Mouse (Mus musculus) frontal cortex, adult 2 months (tissue): ENCODE data around the gene Pou3f3. TPM values are rescaled to one million over a fixed set of nuclear protein-coding genes. Genes with fewer than 3 reads are reported as not detected.

Source experiments
- DNase-seq, 2 experiments: peaks; one replicate each; pipeline ENCODE4 v3.0.0; 2022; ENCODE audit warnings: low spot score in 1 of 2; ENCODE audit errors: extremely low spot score in 1 of 2
- polyA plus RNA-seq: library from polyadenylated mRNA; depleted of rRNA; stranded (reverse); fragments of >200 nt; gene quantifications from 2 replicates; pipeline ENCODE4 v1.2.3, GENCODE M21; 2012; rRNA removed

The Pou3f3 gene
- 29.7 and 31.7 TPM in 2 replicates for polyA plus RNA-seq

DNA sequence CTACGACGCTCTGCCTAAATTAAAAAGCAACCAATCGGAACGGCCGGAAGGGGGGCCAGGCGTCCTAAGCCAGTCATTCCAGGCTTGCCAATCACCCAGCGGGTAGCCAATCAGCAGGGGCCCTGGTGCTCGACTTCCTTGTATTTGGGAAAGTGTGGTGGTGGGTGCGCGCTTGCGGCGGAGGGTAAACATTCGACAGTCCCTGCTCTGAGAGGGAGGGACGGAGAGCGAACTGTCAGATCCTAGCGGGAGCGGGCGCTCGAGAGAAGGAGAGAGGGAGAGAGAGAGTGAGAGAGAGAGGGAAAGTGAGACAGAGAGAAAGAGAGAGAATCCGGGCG is at the start of gene Pou3f3:
Pou3f3 (plus strand) TSS at position 191 of the 338 bp plus-strand sequence.
- peak; percentile 97 to 98 for DNase-seq

DNA sequence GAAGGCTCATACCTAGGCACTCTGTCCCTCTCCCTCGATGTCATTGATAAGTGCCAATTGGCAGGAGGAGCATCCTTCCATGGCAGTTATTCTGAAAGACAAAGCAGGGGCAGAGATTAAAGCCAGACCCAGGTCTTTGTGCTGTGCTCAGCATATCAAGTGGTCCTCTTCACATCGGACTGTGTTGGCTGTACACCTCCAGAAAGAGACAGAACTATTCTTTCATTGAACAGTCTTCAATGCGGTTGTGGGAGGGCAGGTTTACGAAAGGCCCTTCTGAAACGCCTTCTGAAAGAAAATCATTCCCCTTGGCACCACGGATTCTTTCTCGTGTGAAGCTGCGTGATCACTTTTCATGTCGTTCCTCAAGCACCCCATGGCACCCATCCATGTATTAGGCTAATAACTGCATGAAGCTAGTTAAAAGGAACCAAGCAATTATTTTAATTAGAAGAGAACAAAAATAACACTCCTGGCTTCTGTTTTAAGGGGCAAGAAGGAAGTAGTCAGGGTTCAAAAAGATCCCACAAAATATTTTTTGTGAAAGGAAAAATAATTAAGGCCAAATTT is 47.1 kb upstream of the Pou3f3 start:
- peak in 1 of 2 experiments; percentile 31 for DNase-seq

DNA sequence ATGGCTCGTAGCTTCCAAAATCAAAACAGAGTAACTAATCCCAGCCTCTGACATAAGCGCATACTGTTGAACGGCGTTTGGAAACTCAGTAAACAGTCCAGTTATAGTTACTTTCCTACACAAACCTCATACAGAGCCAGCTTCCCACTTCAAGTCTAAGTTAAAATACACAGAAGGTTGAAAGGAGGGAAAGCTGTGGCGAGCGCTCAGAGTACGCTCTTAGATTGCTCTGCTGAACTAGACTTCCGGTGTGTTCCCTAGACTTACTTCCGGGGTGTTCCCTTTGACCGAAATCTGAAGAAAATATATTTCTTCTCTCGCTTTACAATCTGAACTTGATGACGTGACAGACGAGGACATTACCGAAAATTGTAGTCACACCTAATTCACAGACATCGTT is 44.1 kb upstream of the Pou3f3 start:
- peak in 1 of 2 experiments; percentile 35 for DNase-seq

DNA sequence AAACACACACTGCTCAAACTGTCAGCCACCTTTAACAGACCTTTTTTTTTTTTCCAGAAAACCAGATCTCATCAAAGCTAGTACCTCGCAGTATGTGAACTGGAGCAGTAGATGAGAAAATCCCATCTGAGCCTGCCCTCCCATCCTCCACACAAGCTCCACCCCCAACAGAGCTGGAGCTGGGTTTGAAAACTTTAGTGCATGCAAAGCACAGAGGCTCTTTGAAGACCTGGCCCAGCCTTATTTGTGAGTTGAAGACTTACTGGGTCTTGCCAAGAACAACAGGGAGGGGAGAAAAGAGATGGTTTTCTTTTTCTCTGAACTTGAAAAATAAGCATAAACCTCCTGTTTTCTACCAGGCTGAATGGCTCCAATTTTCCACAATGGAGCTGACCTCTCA is 28.0 kb upstream of the Pou3f3 start:
- DNase-seq: no peak

DNA sequence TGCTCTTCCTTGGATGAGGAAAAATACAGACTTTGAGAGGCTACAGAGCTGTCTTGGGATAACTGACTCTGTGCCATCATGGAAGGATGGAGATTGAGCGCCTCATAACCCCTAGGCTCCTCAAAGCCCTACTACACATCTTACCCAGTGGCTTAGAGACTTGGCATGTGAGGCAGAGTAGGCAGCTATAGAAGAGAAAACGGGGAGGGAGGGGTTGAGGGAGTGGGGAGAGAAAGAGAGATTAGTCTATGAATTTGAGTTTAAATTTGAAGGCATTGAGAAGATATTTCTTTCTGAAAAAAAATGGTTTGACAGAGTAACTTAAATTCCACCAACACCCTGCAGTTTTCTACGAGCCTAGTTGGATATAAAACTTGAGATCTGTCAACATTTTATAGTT is 14.9 kb upstream of the Pou3f3 start:
- DNase-seq: no peak

DNA sequence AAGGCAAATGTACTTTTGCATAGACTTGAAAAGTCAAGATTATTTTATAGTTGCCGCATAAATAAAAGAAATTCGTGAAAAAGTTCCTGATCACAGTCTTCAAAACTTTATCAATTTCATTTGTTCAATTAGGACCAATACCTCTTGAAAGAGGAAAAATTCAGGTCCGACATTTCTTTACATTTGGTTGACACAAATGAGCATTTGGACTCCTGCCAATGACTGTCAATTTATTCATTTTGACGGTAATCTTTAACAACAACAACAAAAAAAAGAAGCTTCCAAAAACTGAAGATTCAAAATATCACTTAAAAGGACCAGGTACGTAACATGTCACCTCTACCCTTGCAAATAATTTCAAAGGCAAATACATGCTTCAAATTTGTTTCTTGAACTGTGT is 13.8 kb upstream of the Pou3f3 start:
- no peak for DNase-seq

- DNase-seq: no peak
Observed at GRCm38 (mm10) chr1:42683861-42684260, 11.7 kb upstream of the Pou3f3 start.

- no peak for DNase-seq
Observed at GRCm38 (mm10) chr1:42684345-42684744, 11.2 kb upstream of the Pou3f3 start.

DNA sequence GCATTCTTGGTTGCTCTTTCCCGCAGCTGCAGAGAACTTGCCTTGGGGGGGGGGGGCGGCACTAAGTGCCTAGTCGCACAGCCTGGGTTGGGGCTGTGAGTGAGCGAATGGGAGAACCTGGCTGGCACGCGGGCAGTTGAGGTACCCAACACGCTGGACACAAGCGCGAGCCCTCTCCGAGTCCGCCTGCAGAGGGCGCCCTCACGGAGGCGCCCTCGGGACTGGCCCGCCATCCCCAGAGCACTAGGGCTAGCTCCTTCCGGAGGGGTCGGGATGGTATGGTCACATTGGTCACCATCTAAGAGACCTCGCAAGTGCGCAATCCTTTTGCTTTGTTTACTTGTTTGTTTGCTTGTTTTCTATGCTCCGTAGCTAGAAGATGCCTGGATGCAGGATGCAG is 10.8 kb upstream of the Pou3f3 start:
- DNase-seq: no peak

DNA sequence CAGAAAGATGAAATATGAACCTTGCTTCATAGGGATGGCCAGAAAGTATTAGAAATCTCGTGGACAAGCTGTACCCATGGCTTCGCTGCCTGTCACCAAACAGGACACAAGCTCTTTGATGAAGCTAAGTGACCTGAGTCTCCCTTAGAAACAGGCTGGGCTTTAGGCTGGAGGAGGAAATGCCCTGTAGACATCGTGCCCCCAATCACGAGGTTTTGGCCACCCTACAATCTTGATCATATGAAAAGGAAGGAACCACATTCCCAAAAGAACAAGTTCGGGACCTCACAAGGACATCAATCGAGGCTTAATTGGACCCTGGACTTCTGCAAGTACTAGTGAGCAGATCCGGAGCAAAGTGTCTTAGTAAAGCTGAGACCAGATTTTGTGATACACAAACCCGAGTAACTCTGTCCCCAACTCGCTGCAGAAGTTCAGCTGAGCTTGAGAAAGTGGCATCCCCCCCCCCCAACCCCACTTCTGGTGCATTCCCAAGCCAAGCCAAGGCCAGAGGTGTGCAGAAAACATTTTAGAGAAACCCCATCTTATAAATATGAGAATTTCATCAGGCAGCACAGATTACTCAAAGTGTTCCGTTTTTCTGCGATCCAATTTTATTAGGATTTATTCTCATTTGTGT is 10.1 kb upstream of the Pou3f3 start:
- no peak for DNase-seq

DNA sequence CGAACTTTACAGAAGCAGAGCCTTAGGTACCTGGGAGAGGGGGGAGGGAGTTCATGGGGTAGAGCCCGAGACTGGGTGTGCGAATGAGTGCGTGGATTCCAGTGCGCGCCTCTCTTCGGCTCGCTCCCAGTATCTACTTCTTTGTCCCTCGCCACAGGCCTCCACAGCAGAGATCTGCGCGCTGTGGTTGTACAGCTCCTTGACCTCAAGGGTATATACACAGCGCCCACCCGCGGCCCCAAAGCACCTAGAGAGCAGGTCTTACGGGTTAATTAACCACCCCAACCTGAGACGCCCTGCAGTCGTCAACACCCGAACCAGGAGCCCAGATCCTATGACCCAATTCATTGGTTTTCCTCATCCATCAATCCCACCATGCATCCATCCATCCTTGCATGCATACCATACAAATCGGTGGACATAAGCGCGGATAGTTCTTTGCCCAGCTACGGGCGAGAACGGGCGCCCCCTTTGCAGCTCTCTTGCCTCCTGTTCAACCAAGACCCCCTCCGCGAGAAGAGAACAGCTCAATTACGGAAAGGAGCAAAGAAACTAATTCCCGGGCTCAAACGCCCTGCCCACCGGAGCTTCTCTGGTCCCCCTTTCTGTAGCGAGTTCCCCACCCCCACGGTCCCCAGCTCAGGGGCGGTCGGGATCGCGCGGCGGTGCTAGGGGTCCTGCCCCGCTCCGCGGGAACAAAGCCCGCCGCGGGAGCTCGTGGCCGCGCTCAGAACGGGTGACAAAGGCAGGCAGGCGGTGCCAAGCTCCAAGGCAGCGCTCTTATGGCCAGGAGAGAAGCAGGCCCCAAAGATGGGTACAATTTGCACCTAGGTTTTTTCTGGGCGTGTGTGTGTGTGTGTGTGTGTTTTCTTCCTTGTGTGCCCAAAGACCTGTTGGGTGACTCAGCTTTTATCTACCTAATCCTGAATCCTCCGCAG is 9.1 kb upstream of the Pou3f3 start:
- DNase-seq: no peak

- no peak for DNase-seq
Observed at GRCm38 (mm10) chr1:42687271-42687670, 8.3 kb upstream of the Pou3f3 start.

- no peak for DNase-seq
Observed at GRCm38 (mm10) chr1:42687756-42688540, 7.6 kb upstream of the Pou3f3 start.

DNA sequence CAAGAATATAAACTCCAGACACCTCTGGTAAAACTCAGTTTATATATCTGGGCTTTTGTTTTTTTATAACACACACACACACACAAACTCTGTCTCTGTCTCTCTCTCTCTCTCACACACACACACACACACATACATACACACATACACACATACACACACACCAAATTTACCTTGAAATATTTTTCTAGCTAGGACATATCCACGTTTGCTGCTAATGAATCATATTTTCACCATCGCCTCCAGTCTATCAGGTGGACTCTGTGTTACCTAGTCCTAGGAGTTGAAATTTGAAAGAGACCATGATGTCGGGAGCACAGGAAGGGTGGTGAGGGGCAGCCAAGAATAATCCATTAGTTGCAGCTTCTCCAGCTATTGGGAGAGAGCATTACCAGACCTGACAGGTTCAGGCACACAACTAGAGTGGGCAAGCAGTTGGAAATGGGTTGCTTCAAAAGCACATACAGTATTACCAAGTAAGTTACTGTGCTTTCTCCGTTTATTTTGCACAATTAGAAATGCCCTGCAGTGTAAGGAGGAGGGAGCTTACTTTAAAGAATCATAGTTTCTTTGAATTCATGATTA is 6.9 kb upstream of the Pou3f3 start:
- no peak for DNase-seq

- DNase-seq: no peak
Observed at GRCm38 (mm10) chr1:42690024-42690575, 5.5 kb upstream of the Pou3f3 start.

DNA sequence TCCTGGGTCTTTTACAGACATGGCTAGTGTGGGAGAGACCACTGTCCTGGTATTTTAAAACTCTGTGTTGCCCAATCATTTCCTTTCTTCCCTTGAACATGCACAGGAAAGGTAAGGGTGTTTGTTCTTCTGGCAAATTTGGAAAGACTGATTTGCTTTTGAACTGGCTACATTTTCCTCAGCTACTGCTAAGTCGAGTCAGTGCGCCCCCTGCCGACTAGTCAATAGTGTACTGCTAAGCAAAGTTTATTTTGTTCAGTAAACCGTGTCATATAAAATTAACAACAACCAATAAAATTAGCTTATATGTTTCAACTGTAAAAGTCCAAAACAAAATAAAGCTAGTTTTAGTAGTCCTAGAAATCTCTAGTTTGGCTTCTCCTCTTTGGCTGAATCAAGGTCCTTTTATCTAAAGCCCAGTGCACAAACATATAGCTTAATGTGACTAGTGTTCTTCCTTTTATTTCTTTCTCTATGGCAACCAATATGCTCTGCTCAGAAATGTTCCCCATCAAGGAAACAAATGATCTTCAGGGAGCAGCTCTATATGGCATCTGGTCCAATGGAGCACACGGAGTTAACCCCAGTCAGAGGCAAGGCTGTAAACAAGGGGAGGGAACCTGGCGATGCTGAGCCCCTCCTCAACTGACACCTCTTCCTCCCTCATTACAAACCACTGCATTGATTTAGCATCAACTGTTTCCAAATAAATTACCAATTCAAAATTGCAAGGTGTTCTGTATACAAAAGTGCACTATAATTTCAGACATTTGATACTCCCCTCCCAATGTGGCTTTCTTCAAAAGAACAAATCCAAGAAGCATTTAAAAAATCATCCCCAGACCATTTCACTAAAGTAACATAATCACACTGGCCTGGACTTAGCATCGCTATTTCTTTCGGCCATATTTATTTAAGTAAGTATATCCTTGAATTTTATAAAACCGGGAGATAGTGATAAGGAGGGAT is 4.1 kb upstream of the Pou3f3 start:
- DNase-seq: peak in 1 of 2 experiments; percentile 93

DNA sequence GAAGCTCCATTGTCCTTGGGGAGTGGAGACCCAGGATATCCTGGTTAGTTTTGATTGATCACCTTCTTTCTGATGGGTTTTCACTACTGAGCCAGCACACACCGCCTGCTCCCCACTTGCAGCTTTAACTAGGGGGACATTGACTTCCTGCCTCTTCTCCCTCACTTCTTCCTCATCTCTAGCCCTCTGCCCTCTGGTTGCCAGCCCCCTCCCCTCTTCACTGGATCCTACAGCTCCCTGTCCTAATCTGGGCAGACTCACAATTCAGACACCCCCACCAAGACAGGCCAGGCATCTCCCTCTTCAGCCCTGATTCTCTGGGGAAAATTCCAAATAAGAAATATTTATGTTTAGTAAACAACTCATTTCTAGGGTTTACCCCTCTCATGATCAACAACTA is 3.3 kb upstream of the Pou3f3 start:
- no peak for DNase-seq

- no peak for DNase-seq
Observed at GRCm38 (mm10) chr1:42693101-42693715, 2.4 kb upstream of the Pou3f3 start.

- no peak for DNase-seq
Observed at GRCm38 (mm10) chr1:42693852-42694251, 1.7 kb upstream of the Pou3f3 start.
